Mouse (Mus musculus) midbrain, embryonic 16.5 days (tissue): Measurements from ENCODE around the gene Il23r. TPM values are rescaled to one million over a fixed set of nuclear protein-coding genes. Genes with fewer than 3 reads are reported as not detected.

Source experiments
- ATAC-seq: fragments of 200-750 bp; cut with Nextera tagmentation; 2 replicates; pipeline ENCODE4 v1.8.0; 2017; ENCODE audit warnings: moderate TSS enrichment
- H3K27ac ChIP-seq: fragments of 300-500 bp; sonication (generic); 2 replicates; pipeline ENCODE4 v1.5.1; 2014; ENCODE audit warnings: mild to moderate bottlenecking, low read length, mixed read lengths
- H3K27me3 ChIP-seq: fragments of 300-500 bp; sonication (generic); 2 replicates; pipeline ENCODE4 v1.6.1; 2014; ENCODE audit warnings: low read depth, low read length, mixed read lengths; ENCODE audit not compliant: control insufficient read depth, insufficient read depth
- H3K36me3 ChIP-seq: fragments of 300-500 bp; sonication (generic); 2 replicates; pipeline ENCODE4 v1.6.1; 2014; ENCODE audit warnings: mild to moderate bottlenecking, low read length, moderate library complexity, mixed read lengths; ENCODE audit not compliant: control insufficient read depth, insufficient read depth
- H3K4me1 ChIP-seq: fragments of 300-500 bp; sonication (generic); 2 replicates; pipeline ENCODE4 v1.6.1; 2014; ENCODE audit warnings: mild to moderate bottlenecking, low read length, mixed read lengths; ENCODE audit not compliant: control insufficient read depth, insufficient read depth
- H3K4me2 ChIP-seq: fragments of 300-500 bp; sonication (generic); 2 replicates; pipeline ENCODE4 v1.6.1; 2014; ENCODE audit warnings: mild to moderate bottlenecking, low read length, mixed read lengths
- H3K4me3 ChIP-seq: fragments of 300-500 bp; sonication (generic); 2 replicates; pipeline ENCODE4 v1.5.1; 2014; ENCODE audit warnings: low read depth, mild to moderate bottlenecking, low read length, moderate library complexity, mixed read lengths
- H3K9ac ChIP-seq: fragments of 300-500 bp; sonication (generic); 2 replicates; pipeline ENCODE4 v1.6.1; 2014; ENCODE audit warnings: low read depth, low read length, mixed read lengths
- H3K9me3 ChIP-seq: fragments of 300-500 bp; sonication (generic); replicated peaks from 2 replicates; pipeline ENCODE4 v1.6.1; 2014; ENCODE audit warnings: mild to moderate bottlenecking, low read length, mixed read lengths; ENCODE audit not compliant: control insufficient read depth, poor library complexity, severe bottlenecking
- WGBS: fragments of 180-500 bp; shearing (Covaris S2); extraction: QIAGEN DNeasy Blood & Tissue Kit; methylation state at CpG from one replicate; pipeline ENCODE4 v1.1.7; 2014; 5-methylcytosine and 5-hydroxymethylcytosine counted together
- polyA plus RNA-seq: library from polyadenylated mRNA; unstranded; fragments of >200 nt; fragmentation: Nextera tagmentation; extraction: Ambion mirVana; gene quantifications from 2 replicates; pipeline ENCODE4 v1.2.1, GENCODE M21; 2015

Gene Il23r
- polyA plus RNA-seq, 1 experiment from 2014 or later = not detected

GRCm38 (mm10) chr6:67436295-67436694 lies 55.4 kb downstream of the Il23r start:
- H3K4me1 ChIP-seq = no peaks in the 10 kb centered on the region
- ATAC-seq = no peak
- no peak overlapping the region for H3K9ac ChIP-seq
- H3K27me3 ChIP-seq = no peaks in the 10 kb centered on the region
- no peaks in the 10 kb centered on the region for H3K9me3 ChIP-seq
- H3K27ac ChIP-seq = no peak overlapping the region
- WGBS = 76% methylated on average over 2 of the region's 2 CpGs
- no peak overlapping the region for H3K4me3 ChIP-seq
- H3K4me2 ChIP-seq = no peak overlapping the region
- H3K36me3 ChIP-seq = no peaks in the 10 kb centered on the region

GRCm38 (mm10) chr6:67435711-67436110 lies 55.9 kb downstream of the Il23r start:
- H3K9ac ChIP-seq = no peak overlapping the region
- H3K9me3 ChIP-seq = no peaks in the 10 kb centered on the region
- no peaks in the 10 kb centered on the region for H3K36me3 ChIP-seq
- no peaks in the 10 kb centered on the region for H3K27me3 ChIP-seq
- H3K4me3 ChIP-seq = no peak overlapping the region
- no peak for ATAC-seq
- H3K4me1 ChIP-seq = no peaks in the 10 kb centered on the region
- 91% methylated on average over 1 of the region's 1 CpGs for WGBS
- H3K4me2 ChIP-seq = no peak overlapping the region
- H3K27ac ChIP-seq = no peak overlapping the region

- Histone ChIP-seq H3K4me2 (no peak overlapping the region), H3K4me1 (no peaks in the 10 kb centered on the region), H3K9me3 (no peaks in the 10 kb centered on the region), H3K9ac (no peak overlapping the region), H3K27me3 (no peaks in the 10 kb centered on the region), H3K27ac (no peak overlapping the region), H3K36me3 (no peaks in the 10 kb centered on the region), H3K4me3 (no peak overlapping the region)
- WGBS = 28% methylated on average over 2 of the region's 2 CpGs
- ATAC-seq = no peak
These were observed 56.8 kb downstream of the Il23r start for GRCm38 (mm10) chr6:67434755-67435452.

GRCm38 (mm10) chr6:67431808-67432207 lies 59.8 kb downstream of the Il23r start:
- no peaks in the 10 kb centered on the region for H3K4me1 ChIP-seq
- no peaks in the 10 kb centered on the region for H3K36me3 ChIP-seq
- ATAC-seq = no peak
- H3K27me3 ChIP-seq = no peaks in the 10 kb centered on the region
- no peak overlapping the region for H3K4me2 ChIP-seq
- no peak overlapping the region for H3K9ac ChIP-seq
- H3K9me3 ChIP-seq = no peaks in the 10 kb centered on the region
- no peak overlapping the region for H3K4me3 ChIP-seq
- no peak overlapping the region for H3K27ac ChIP-seq
- WGBS = 75% methylated on average over 3 of the region's 3 CpGs

GRCm38 (mm10) chr6:67421761-67422160 lies 69.9 kb downstream of the Il23r start:
- Histone ChIP-seq H3K9me3 (no peaks in the 10 kb centered on the region), H3K36me3 (no peaks in the 10 kb centered on the region), H3K4me3 (no peak overlapping the region), H3K4me2 (no peak overlapping the region), H3K27me3 (no peaks in the 10 kb centered on the region), H3K27ac (no peak overlapping the region), H3K9ac (no peak overlapping the region), H3K4me1 (no peaks in the 10 kb centered on the region)
- WGBS = 60% methylated on average over 5 of the region's 5 CpGs
- no peak for ATAC-seq

GRCm38 (mm10) chr6:67416557-67416956 lies 75.1 kb downstream of the Il23r start:
- 96% methylated on average over 3 of the region's 3 CpGs for WGBS
- H3K27ac ChIP-seq = no peak overlapping the region
- no peaks in the 10 kb centered on the region for H3K36me3 ChIP-seq
- H3K4me2 ChIP-seq = no peak overlapping the region
- ATAC-seq = no peak
- no peaks in the 10 kb centered on the region for H3K9me3 ChIP-seq
- no peaks in the 10 kb centered on the region for H3K27me3 ChIP-seq
- no peaks in the 10 kb centered on the region for H3K4me1 ChIP-seq
- H3K9ac ChIP-seq = no peak overlapping the region
- no peak overlapping the region for H3K4me3 ChIP-seq

- WGBS = 93% methylated on average over 5 of the region's 5 CpGs
- no peaks in the 10 kb centered on the region for H3K27me3 ChIP-seq
- H3K27ac ChIP-seq = no peak overlapping the region
- H3K36me3 ChIP-seq = no peaks in the 10 kb centered on the region
- no peak overlapping the region for H3K4me2 ChIP-seq
- no peaks in the 10 kb centered on the region for H3K9me3 ChIP-seq
- no peak overlapping the region for H3K9ac ChIP-seq
- ATAC-seq = no peak
- no peaks in the 10 kb centered on the region for H3K4me1 ChIP-seq
- no peak overlapping the region for H3K4me3 ChIP-seq
These were observed 76.4 kb downstream of the Il23r start for GRCm38 (mm10) chr6:67415276-67415675.

- WGBS = 80% methylated on average over 2 of the region's 2 CpGs
- no peak for ATAC-seq
- Histone ChIP-seq H3K4me3 (no peak overlapping the region), H3K36me3 (no peaks in the 10 kb centered on the region), H3K4me2 (no peak overlapping the region), H3K4me1 (no peaks in the 10 kb centered on the region), H3K9ac (no peak overlapping the region), H3K9me3 (no peaks in the 10 kb centered on the region), H3K27ac (no peak overlapping the region), H3K27me3 (no peaks in the 10 kb centered on the region)
These were observed 78.3 kb downstream of the Il23r start for GRCm38 (mm10) chr6:67413378-67413777.

- Histone ChIP-seq H3K36me3 (no peaks in the 10 kb centered on the region), H3K9me3 (no peaks in the 10 kb centered on the region), H3K27me3 (no peaks in the 10 kb centered on the region), H3K27ac (no peak overlapping the region), H3K4me2 (no peak overlapping the region), H3K4me1 (no peaks in the 10 kb centered on the region), H3K4me3 (no peak overlapping the region), H3K9ac (no peak overlapping the region)
- 33% methylated on average over 3 of the region's 3 CpGs for WGBS
- ATAC-seq = no peak
These were observed 86.4 kb downstream of the Il23r start for GRCm38 (mm10) chr6:67405281-67405682.
